Mouse (Mus musculus): Measurements from ENCODE around the gene Hibch. TPM values are rescaled to one million over a fixed set of nuclear protein-coding genes. Genes with fewer than 3 reads are reported as not detected.
"Not testable (repeated sequence)": the region's sequence is repeated elsewhere in the genome, so short reads cannot be mapped to it uniquely, and the experiment has no call there.

Hibch gene
- polyA plus RNA-seq, 1 experiment, result 23.9 TPM

DNA sequence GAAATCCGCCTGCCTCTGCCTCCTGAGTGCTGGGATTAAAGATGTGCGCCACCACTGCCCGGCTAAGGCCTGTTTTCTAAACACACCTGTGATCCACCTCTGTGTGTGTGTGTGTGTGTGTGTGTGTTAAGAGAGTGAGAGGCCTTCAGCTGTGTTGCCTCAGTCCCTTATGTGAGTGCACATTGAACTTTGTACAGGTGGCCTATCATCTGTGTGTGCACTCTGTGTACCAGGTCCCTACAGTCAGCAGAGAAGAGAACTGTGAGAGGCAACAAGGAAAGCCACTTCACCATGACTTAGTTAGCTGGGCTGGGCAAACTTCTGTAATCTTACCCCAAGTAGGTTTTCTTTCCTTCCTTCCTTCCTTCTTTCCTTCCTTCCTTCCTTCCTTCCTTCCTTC lies 5.6 kb upstream of the Hibch start:
- no peak overlapping the region for H3K27ac ChIP-seq (ENCODE audit: control insufficient read depth, insufficient read depth, low read length)
- H3K4me3 ChIP-seq (ENCODE audit: control insufficient read depth, insufficient read depth, low read length), result no peak overlapping the region
- WGBS, result 88% methylated on average over 3 of the region's 3 CpGs
- no peak for DNase-seq
- H3K36me3 ChIP-seq (ENCODE audit: control insufficient read depth, insufficient read depth, low read length), result no peaks in the 10 kb centered on the region
- no peak for TF ChIP-seq CTCF (IDR thresholded peaks at IDR 0.05; ENCODE audit: borderline replicate concordance, control insufficient read depth, extremely low read depth, insufficient read depth, low read length, poor library complexity)
- TF ChIP-seq POLR2A (IDR thresholded peaks at IDR 0.05; ENCODE audit: control insufficient read depth, extremely low read depth, insufficient read depth, low read length, poor library complexity), result no peak
- peaks cover 2% of the 10 kb centered on the region for H3K4me1 ChIP-seq (replicated peaks; ENCODE audit: control insufficient read depth, insufficient read depth, low read length)
- no peaks in the 10 kb centered on the region for H3K27me3 ChIP-seq (ENCODE audit: control insufficient read depth, insufficient read depth, low read length)

DNA sequence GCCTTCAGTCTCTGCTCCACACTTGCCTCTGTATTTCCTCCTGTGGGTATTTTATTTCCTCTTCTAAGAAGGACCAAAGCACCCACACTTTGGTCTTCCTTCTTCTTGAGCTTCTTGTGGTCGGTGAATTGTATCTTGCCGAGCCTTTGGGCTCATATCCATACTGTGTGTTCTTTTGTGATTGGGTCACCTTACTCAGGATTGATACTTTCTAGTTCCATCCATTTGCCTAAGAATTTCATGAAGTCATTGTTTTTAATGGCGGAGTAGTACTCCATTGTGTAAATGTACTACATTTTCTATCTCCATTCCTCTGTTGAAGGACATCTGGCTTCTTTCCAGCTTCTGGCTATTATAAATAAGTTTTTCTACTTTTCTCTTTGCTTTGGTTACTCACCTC lies 375 bp upstream of the Hibch start:
- Histone ChIP-seq H3K27ac (ENCODE audit: control insufficient read depth, insufficient read depth, low read length) (no peak overlapping the region), H3K36me3 (ENCODE audit: control insufficient read depth, insufficient read depth, low read length) (no peaks in the 10 kb centered on the region), H3K4me3 (ENCODE audit: control insufficient read depth, insufficient read depth, low read length) (no peak overlapping the region), H3K4me1 (replicated peaks; ENCODE audit: control insufficient read depth, insufficient read depth, low read length) (peaks cover 6% of the 10 kb centered on the region), H3K27me3 (ENCODE audit: control insufficient read depth, insufficient read depth, low read length) (no peaks in the 10 kb centered on the region)
- TF ChIP-seq CTCF (IDR thresholded peaks at IDR 0.05; ENCODE audit: borderline replicate concordance, control insufficient read depth, extremely low read depth, insufficient read depth, low read length, poor library complexity), result no peak
- no peak for TF ChIP-seq POLR2A (IDR thresholded peaks at IDR 0.05; ENCODE audit: control insufficient read depth, extremely low read depth, insufficient read depth, low read length, poor library complexity)
- no peak for DNase-seq
- 2% methylated on average over 3 of the region's 3 CpGs for WGBS

DNA sequence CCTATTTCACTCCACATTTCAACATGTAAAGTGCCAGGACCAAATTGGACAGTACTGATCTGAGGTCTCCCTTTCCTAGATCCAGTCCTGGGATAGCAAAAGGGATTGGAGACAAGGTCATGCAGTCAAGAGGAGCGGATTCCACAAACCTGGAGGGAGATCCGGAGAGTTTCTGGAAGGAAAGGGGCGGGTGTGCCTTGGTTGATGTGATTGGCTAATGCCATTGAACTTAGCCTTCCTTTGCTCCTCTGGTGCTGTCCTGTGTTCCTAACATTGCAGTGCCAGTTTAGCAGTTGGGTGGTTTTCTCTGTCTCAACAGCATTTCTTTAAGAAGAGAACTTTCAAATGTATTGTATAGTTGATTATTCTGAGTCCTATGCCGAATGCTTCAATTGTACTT lies 1.8 kb downstream of the Hibch start:
- no peak overlapping the region for H3K27ac ChIP-seq (ENCODE audit: control insufficient read depth, insufficient read depth, low read length)
- TF ChIP-seq POLR2A (IDR thresholded peaks at IDR 0.05; ENCODE audit: control insufficient read depth, extremely low read depth, insufficient read depth, low read length, poor library complexity), result no peak
- no peak for TF ChIP-seq CTCF (IDR thresholded peaks at IDR 0.05; ENCODE audit: borderline replicate concordance, control insufficient read depth, extremely low read depth, insufficient read depth, low read length, poor library complexity)
- H3K27me3 ChIP-seq (ENCODE audit: control insufficient read depth, insufficient read depth, low read length), result no peaks in the 10 kb centered on the region
- DNase-seq, result no peak
- H3K4me3 ChIP-seq (ENCODE audit: control insufficient read depth, insufficient read depth, low read length), result no peak overlapping the region
- WGBS, result 95% methylated on average over 4 of the region's 4 CpGs
- H3K36me3 ChIP-seq (ENCODE audit: control insufficient read depth, insufficient read depth, low read length), result no peaks in the 10 kb centered on the region
- peaks cover 6% of the 10 kb centered on the region for H3K4me1 ChIP-seq (replicated peaks; ENCODE audit: control insufficient read depth, insufficient read depth, low read length)

DNA sequence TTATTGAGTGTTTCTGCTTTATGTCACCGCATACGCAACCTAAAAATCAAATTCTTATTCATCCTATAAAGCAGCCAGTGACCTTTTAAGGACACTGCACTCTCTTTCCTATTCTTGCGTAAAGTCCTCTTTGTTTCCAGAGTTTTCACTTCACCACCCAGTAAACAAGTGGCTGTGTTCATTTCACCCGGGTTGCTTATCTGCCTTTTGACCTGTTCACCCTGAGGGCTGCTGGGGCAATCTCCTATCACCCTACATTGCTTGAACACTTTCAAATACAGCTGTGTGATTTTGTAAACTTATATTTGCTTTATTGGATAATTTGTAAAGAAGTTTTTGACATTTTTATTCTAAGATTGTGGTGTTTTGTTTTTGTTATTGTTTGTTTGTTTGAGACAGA lies 4.7 kb downstream of the Hibch start:
- no peak for DNase-seq
- Histone ChIP-seq H3K4me3 (ENCODE audit: control insufficient read depth, insufficient read depth, low read length) (no peak overlapping the region), H3K36me3 (ENCODE audit: control insufficient read depth, insufficient read depth, low read length) (no peaks in the 10 kb centered on the region), H3K27me3 (ENCODE audit: control insufficient read depth, insufficient read depth, low read length) (no peaks in the 10 kb centered on the region), H3K4me1 (replicated peaks; ENCODE audit: control insufficient read depth, insufficient read depth, low read length) (peaks cover 3% of the 10 kb centered on the region), H3K27ac (ENCODE audit: control insufficient read depth, insufficient read depth, low read length) (no peak overlapping the region)
- 94% methylated on average over 4 of the region's 4 CpGs for WGBS
- TF ChIP-seq CTCF (IDR thresholded peaks at IDR 0.05; ENCODE audit: borderline replicate concordance, control insufficient read depth, extremely low read depth, insufficient read depth, low read length, poor library complexity), result no peak
- TF ChIP-seq POLR2A (IDR thresholded peaks at IDR 0.05; ENCODE audit: control insufficient read depth, extremely low read depth, insufficient read depth, low read length, poor library complexity), result no peak

DNA sequence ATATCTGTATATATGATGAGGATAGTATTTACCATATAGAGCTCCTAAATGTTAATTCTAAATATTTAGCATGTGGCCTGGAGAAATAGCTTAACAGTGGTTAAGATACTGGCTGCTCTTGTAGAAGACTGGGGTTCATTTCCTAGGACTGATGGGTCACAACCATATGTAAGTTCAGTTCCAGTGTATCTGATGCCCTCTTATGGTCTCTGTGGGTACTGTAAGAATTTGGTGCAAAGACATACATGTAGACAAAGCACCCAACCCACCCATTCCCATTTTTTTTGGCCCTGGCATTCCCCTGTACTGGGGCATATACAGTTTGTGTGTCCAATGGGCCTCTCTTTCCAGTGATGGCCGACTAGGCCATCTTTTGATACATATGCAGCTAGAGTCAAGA lies 9.3 kb downstream of the Hibch start:
- 84% methylated on average over 1 of the region's 1 CpGs for WGBS
- peak; percentile 65 for DNase-seq
- H3K4me3 ChIP-seq (ENCODE audit: control insufficient read depth, insufficient read depth, low read length); H3K4me1 ChIP-seq (replicated peaks; ENCODE audit: control insufficient read depth, insufficient read depth, low read length); H3K36me3 ChIP-seq (ENCODE audit: control insufficient read depth, insufficient read depth, low read length); H3K27me3 ChIP-seq (ENCODE audit: control insufficient read depth, insufficient read depth, low read length); H3K27ac ChIP-seq (ENCODE audit: control insufficient read depth, insufficient read depth, low read length): not testable (repeated sequence)

DNA sequence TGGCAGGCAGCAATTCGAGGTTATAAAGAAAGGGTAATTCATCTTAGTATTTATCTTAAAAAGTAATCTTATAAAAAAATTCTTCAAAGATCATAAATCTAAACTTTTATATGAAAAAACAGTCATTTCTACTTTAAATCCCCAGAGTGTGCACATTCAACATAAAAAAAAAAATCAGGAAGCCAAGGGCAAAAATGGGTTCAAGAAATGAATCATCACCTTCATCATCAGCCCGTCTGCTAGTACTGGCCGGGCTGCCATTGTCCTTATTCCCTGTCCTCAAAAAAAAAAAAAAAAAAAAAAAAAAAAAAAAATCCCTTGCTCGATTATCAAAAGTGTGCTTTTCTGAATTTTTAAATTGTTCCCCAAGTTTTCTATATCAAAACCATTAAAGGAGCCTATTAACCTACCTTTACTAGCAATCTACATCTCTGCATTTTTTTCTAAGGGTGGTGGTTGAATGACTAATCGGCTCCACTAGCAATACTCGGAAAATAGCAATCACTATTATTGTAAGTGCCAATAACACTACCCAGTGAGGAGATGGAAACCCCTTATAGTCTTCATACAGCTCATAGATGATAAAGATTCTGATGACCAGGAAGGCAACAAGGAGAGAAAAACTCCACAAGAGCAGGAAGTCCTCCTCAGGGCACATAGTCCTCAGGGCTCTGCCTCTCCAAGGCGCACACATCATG lies 11.3 kb downstream of the Hibch start:
- WGBS, result 93% methylated on average over 7 of the region's 7 CpGs
- Histone ChIP-seq H3K27ac (ENCODE audit: control insufficient read depth, insufficient read depth, low read length) (no peak overlapping the region), H3K36me3 (ENCODE audit: control insufficient read depth, insufficient read depth, low read length) (no peaks in the 10 kb centered on the region), H3K4me3 (ENCODE audit: control insufficient read depth, insufficient read depth, low read length) (no peak overlapping the region), H3K4me1 (replicated peaks; ENCODE audit: control insufficient read depth, insufficient read depth, low read length) (no peaks in the 10 kb centered on the region), H3K27me3 (ENCODE audit: control insufficient read depth, insufficient read depth, low read length) (no peaks in the 10 kb centered on the region)
- TF ChIP-seq CTCF (IDR thresholded peaks at IDR 0.05; ENCODE audit: borderline replicate concordance, control insufficient read depth, extremely low read depth, insufficient read depth, low read length, poor library complexity) (no peak), POLR2A (IDR thresholded peaks at IDR 0.05; ENCODE audit: control insufficient read depth, extremely low read depth, insufficient read depth, low read length, poor library complexity) (no peak)
- no peak for DNase-seq

DNA sequence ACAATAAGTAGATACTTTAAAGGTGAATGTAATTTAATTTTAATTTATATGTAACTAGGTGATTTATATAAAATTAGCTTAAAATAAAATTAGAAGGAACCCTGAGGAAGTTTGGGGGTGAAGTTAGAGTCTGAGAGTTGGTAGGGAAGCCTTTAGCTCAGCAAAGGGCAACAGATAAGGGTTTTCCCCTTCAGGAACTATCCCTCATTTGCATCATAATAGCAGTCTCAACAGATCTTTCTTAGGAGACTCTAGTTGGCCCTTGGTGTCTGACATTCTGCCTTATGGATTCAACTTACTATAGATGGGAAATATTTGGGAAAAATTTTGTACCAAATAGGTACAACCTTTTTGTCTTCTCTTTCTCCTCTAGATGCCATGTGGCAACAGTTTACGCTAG lies 19.5 kb downstream of the Hibch start:
- Histone ChIP-seq H3K36me3 (ENCODE audit: control insufficient read depth, insufficient read depth, low read length) (no peaks in the 10 kb centered on the region), H3K4me1 (replicated peaks; ENCODE audit: control insufficient read depth, insufficient read depth, low read length) (no peaks in the 10 kb centered on the region), H3K4me3 (ENCODE audit: control insufficient read depth, insufficient read depth, low read length) (no peak overlapping the region), H3K27me3 (ENCODE audit: control insufficient read depth, insufficient read depth, low read length) (no peaks in the 10 kb centered on the region), H3K27ac (ENCODE audit: control insufficient read depth, insufficient read depth, low read length) (no peak overlapping the region)
- TF ChIP-seq CTCF (IDR thresholded peaks at IDR 0.05; ENCODE audit: borderline replicate concordance, control insufficient read depth, extremely low read depth, insufficient read depth, low read length, poor library complexity), result no peak
- no peak for TF ChIP-seq POLR2A (IDR thresholded peaks at IDR 0.05; ENCODE audit: control insufficient read depth, extremely low read depth, insufficient read depth, low read length, poor library complexity)
- WGBS, result 93% methylated on average over 1 of the region's 1 CpGs
- no peak for DNase-seq

Measured in thymus, adult 2 months (tissue).